Mouse (Mus musculus) layer of hippocampus, postnatal 25 days (tissue): ENCODE measurements at regions not wholly inside any gene's neighbourhood (a gene's known extent, or its start where the extent isn't known, plus 50 kb on each side); places are given as distances from the start of the nearest gene placed in this dataset.

Source experiments
- DNase-seq, 2 experiments: peaks; one replicate each; pipeline ENCODE4 v3.0.0; 2022; ENCODE audit warnings: mixed read lengths in 2 of 2, low spot score in 1 of 2; ENCODE audit errors: extremely low spot score in 1 of 2

DNA sequence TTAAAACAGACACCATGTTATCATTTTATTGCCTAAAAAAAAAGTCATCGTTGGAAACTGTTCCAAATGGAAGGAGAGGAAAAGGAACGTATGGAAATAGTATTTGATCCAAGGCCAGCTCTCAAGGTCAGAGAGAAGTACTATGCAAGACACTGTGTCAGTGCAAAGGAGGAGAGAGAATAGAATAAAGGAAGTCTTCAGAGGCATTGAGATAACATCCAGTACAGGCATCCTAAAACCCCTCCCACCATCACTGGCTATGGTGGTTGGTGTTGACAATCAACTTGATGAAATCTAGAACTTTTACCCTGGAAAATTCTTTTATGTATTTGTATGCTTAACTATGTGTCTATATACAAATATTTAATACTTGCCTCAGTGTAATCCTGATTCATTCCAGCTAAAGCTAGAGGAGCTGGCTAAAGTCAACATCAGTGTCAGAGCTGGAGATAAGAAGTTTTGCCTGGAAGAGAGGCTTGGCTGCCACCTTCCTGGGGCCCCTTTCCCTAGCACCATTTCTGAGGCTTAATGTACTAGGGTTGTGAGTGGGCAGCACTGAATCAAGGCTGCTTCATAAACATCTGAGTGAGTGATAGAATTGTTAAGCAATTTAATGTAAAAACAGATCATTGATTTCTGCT is 104.1 kb upstream of the Tmtc1 start:
- no peak for DNase-seq

- DNase-seq = no peak
Measured at GRCm38 (mm10) chr6:148543047-148543446, 98.9 kb upstream of the Tmtc1 start.

GRCm38 (mm10) chr6:148541981-148542380 is 97.8 kb upstream of the Tmtc1 start:
- no peak for DNase-seq

GRCm38 (mm10) chr6:148539207-148539960 is 95.2 kb upstream of the Tmtc1 start:
- no peak for DNase-seq

GRCm38 (mm10) chr6:148534364-148534763 is 90.2 kb upstream of the Tmtc1 start:
- no peak for DNase-seq

- DNase-seq = no peak
Measured at GRCm38 (mm10) chr6:148531068-148531467, 86.9 kb upstream of the Tmtc1 start.

DNA sequence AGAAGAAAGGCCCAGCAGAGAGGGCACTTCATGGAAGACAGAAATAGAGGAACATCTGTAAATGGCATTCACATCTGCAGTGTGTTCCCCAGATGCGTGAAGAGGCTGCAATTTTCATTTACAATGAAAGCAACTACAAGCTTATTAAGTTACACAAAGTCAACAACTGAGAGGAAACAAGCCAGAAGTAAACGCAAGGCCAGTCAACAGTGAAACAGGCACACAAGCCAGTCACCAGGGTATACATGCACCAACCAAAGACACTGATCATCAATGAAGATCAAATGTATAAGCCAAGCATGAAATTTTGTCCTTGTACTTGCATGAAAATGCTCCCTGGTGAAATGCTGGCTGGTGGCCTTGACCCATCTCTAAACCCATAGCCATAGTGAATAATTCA is 84.4 kb upstream of the Tmtc1 start:
- no peak for DNase-seq

GRCm38 (mm10) chr6:148522893-148523292 is 78.7 kb upstream of the Tmtc1 start:
- no peak for DNase-seq

DNA sequence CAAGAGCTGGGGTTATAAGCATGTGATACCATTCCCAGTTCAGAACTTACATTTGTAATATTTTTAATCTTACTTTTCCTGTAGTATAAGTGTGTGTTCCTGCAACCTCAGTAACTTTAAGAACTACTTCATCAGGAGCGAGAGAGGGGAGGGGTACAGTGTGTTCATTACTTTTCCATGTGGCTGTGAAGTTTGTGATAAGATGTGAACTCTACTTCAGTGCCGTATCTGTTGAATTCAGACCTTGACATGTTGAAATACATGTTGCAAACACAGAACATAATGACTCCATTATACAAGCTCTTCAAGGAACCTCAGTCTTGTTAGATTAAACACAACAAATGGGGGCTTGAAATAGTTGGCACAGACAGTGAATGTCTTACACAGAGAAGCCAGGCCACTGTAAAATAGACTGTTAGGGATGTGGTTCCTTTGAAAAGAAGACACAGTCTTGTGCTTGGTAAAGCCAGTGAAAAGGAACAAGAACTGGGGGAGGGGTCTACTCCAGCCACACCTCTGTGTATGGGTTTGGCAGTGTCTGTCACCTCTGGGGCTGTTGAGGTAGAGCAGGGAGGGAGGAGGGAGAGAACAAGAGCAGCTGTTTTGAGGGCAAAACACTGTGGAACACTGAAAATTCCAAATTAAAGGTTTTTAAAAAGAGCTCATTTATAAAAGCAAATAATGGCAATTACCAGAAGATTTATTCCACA is 73.5 kb upstream of the Tmtc1 start:
- no peak for DNase-seq

DNA sequence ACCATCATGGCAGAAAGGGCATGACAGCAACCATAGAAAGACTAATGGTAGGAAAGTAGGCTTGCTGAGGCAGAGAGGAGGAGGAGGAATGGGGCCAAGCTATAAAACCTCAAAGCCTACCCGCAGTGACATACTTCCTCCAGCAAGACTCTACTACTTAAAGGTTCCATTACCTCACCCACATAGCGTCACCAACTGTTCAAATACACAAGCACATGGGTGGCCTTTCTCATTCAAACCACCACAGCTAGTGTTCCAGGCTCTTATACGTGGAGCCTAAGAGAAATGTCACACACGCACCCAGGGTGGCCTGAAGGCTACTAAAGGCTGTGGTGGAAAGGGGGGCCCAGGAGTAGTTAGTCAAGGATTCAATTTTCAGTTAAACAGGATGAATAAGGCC is 72.5 kb upstream of the Tmtc1 start:
- DNase-seq = no peak

- DNase-seq = no peak
Measured at GRCm38 (mm10) chr6:148515105-148515504, 70.9 kb upstream of the Tmtc1 start.

DNA sequence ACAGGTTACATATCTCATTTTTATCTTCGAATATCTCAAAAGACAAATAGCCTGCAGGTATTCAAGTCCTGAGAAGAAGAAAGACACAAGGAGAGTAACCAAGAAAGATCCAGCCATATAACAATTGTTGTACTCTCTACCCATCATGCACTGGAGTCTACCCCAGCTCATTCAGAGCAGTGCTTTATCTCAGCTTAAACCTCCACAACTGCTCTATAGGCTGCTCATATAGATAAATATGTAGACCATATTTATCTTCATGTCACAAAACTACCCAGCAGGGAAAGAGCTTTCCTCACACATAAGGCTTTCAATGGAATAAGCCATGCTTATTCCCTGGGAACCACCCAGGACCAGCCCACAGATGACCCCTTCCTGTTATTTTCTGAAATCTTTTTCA is 70.5 kb upstream of the Tmtc1 start:
- DNase-seq = no peak

GRCm38 (mm10) chr6:148514124-148514523 is 69.9 kb upstream of the Tmtc1 start:
- no peak for DNase-seq

DNA sequence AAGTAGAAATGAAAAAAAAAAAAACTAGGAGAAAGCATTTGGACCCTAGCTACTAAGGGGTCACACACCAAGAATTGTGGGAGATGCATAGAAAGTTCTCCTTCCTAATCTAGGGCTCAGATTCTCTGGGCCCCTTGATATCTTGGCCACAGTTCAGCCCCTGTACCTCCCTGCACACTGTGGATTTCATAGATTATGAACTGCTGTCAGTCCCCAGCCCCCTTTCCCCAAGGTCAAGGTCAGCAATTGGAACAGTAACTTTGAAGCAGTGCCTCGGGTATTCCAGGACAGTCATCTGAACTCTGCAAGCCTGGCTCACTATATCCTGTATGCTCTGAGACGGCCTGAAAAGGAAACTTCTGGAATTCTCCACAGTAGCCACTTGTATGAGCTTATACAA is 68.9 kb upstream of the Tmtc1 start:
- DNase-seq = no peak

DNA sequence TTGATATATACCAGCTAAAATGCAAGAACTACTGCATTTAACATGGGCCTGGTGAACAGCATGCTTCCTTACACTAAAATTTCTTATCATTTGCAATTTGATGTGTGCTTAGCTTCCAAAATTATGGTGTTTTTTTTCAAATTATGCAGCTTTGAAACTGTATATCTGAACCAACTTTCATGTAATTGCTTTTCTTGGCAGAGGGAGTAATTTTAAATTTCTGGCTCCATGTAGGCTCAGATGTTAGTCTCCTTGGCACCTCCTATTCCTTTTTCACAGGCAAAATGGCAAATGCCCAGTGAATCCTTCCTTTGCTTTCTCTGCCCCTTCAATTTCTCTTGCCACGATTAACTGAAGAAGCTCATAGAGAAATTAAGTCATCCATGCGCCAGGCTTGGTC is 61.1 kb upstream of the Tmtc1 start:
- DNase-seq = no peak

DNA sequence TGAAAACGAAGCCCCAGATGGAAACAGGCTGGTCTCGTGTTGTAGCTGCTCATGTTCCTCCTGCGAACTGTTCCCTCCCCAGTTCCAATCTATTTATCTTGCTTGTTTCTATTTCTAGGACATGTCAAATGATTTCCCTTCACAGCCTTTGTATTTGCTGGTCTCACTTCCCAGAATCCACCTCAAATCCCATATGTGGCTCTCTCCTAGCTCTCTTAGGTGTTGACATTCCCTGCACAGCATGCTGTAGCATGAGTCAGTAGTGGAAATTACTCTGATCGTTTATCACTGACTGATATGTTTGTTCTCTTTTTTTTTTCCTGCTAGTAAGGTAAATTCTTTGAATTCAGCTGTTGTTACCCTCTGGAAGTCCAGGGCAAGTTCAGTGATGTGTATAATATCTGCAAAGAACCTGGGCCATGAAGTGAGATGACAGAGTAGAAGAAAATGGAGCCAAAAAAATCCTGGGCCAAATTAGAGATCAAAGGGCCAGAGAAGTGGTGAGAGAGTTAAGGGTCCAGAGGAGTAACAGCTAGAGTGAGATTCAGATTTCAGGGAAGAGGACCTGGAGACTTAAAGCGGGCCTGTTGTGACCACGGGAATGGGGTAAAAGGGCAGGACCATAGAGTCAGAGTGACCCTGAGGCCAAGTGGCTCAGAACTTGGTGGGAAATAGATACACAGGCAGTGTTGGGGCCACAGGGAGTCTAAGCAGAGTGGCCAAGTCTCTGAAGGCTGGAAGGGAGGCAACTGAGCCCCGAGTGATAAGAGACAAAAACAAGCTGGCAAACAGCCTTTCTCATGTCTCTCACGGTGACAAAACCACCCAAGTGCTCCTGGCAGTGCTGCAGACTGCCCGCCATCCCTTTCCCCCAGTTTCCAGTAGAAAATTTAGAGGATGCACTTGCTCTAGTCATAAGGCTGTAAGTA is 56.3 kb upstream of the Tmtc1 start:
- no peak for DNase-seq
